Mouse (Mus musculus) spleen, adult 2 months (tissue): ENCODE results near the gene Tnf. TPM values are rescaled to one million over a fixed set of nuclear protein-coding genes. Genes with fewer than 3 reads are reported as not detected.

Experiments used
- DNase-seq, 2 experiments: peaks; one replicate each; pipeline versions ENCODE4 v3.0.0 to v3.0.0-alpha.2; 2012 to 2021; ENCODE audit warnings: low spot score in 2 of 2, low read depth in 1 of 2
- H3K27ac ChIP-seq: fragments of 200-500 bp; 2 replicates; pipeline ENCODE4 v1.5.1; 2012; ENCODE audit warnings: low read length, inconsistent platforms; ENCODE audit not compliant: insufficient read depth
- H3K27me3 ChIP-seq: fragments of 200-500 bp; 2 replicates; pipeline ENCODE4 v1.6.1; 2012; ENCODE audit warnings: mild to moderate bottlenecking, moderate library complexity, low read length, inconsistent platforms; ENCODE audit not compliant: control insufficient read depth, insufficient read depth
- H3K36me3 ChIP-seq: fragments of 200-500 bp; 2 replicates; pipeline ENCODE4 v1.6.1; 2012; ENCODE audit warnings: mild to moderate bottlenecking, low read length, inconsistent platforms; ENCODE audit not compliant: control insufficient read depth, insufficient read depth
- H3K4me1 ChIP-seq: fragments of 200-500 bp; 2 replicates; pipeline ENCODE4 v1.6.1; 2011; ENCODE audit warnings: inconsistent platforms; ENCODE audit not compliant: control insufficient read depth, insufficient read depth, insufficient read length
- H3K4me3 ChIP-seq: fragments of 200-500 bp; 2 replicates; pipeline ENCODE4 v1.5.1; 2011; ENCODE audit warnings: mild to moderate bottlenecking, inconsistent platforms; ENCODE audit not compliant: insufficient read depth, insufficient read length; ENCODE audit errors: extremely low read depth
- CTCF ChIP-seq: fragments of 200-500 bp; IDR thresholded peaks from 2 replicates; pipeline ENCODE4 v1.5.1; 2011; ENCODE audit warnings: mild to moderate bottlenecking, inconsistent platforms; ENCODE audit not compliant: insufficient read depth, insufficient read length, insufficient replicate concordance; ENCODE audit errors: extremely low read depth
- POLR2A ChIP-seq: fragments of 200-500 bp; IDR thresholded peaks from 2 replicates; pipeline ENCODE4 v1.6.1; 2011; ENCODE audit warnings: low read depth, low read length, inconsistent platforms
- WGBS: fragments of 180-500 bp; shearing (Covaris S2); methylation state at CpG from one replicate; pipeline ENCODE4 v1.1.7; 2018; 5-methylcytosine and 5-hydroxymethylcytosine counted together
- polyA plus RNA-seq: library from polyadenylated mRNA; depleted of rRNA; stranded (reverse); fragments of >200 nt; gene quantifications from 2 replicates; pipeline ENCODE4 v1.2.3, GENCODE M21; 2012

Gene Tnf
- polyA plus RNA-seq, 1 experiment, result 7.5 TPM

DNA sequence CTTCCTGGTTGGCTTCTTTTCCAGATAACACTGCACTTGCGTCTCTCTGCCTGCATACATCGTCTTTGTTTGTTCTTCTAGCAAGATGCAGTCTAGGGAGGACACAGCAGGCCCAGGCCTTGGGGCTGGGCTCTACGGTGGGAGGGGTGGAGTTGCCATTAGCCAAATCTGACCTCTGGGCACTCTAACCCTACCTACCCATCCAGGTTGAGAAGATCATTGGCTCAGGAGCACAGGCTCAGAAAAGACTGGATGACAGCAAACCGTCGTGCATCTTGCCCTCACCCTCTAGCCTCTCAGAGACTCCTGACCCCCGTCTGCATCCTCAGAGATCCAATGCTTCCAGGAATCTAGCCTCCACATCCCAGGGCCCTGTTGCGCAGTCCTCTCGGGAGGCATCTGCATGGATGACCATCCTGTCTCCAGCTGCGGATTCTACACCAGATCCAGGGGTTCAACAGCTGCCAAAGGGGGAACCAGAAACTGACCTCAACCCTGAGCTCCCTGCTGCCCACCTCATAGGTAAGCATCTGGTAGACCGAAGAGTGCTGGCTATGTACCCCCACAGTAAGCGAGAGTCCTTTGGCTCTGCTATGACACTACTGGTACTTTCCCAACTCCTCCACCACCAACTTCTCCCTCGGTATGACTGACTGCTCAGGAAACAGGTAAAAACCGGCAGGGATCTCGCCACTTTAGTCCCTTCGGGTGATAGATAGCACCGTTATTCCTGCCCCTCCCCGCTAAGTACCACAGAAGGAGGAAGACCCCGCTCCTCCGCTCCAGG, 6.8 kb downstream of the Tnf start:
- H3K36me3 ChIP-seq, result peaks cover 15% of the 10 kb centered on the region
- H3K4me1 ChIP-seq, result peaks cover 29% of the 10 kb centered on the region; the same call in 1 of the 2 replicates
- TF ChIP-seq POLR2A, result 0 out of 2 replicates have a peak, but pooled peaks have one; percentile 5
- no peak for TF ChIP-seq CTCF
- WGBS, result 18% methylated on average over 19 of the region's 19 CpGs
- H3K27ac ChIP-seq, result peak overlapping the region; percentile 100
- H3K27me3 ChIP-seq, result no peaks in the 10 kb centered on the region
- peak overlapping the region; percentile 92 for H3K4me3 ChIP-seq
- DNase-seq, result no peak

DNA sequence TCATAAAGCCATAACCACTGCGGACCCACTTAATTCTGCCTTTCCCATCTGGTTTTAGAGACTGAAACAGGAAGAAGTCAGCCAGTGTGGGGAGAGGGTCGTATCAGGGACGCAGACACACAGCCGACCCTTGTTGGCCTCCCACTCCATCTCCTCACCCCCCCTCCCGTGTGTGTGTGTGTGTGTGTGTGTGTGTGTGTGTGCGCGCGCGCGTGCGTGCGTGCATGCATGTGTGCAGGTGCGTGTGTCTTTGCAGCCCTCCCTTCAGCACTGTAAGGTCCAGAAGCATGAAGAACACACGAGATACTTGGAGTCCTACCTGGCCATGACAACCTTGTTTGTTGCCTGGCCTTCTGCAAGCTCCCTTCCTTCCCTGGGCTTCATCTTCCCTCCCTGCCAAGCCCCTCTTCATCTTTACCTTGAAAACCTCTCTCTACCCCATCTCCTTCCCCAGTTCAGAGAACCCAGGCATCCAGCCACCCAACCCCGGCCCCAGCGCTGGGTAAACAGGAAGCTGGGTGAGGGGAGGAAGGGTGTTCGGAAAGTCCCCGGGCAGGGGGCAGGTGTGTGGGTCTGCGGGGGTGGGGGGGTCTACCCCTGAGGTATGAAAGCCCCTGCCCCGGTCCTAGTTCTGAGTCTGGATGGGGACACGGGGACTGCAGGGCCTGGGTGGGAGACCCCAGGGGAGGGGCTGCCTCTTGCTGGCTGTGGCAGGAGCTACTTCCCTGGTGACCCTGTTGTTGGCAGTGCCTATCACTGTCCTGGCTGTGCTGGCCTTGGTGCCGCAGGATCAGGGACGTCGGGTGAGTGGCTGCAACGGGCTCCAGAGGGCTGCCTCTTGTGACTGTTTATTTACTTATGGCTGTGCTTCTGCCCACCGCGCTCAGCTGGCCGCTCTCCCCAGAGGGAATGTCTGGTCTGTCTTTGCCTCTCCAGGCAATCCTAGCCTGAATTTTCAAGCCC, 7.6 kb downstream of the Tnf start, which contains the start of gene Ltb:
Ltb (plus strand) TSS at position 559 of the 963 bp plus-strand sequence.
- H3K4me1 ChIP-seq, result peaks cover 33% of the 10 kb centered on the region; the same call in 1 of the 2 replicates
- peaks cover 13% of the 10 kb centered on the region for H3K36me3 ChIP-seq
- peak within 1 kb of the TSS; percentile 100 for H3K27ac ChIP-seq
- peak in 1 of 2 experiments; percentile 89 for DNase-seq
- TF ChIP-seq POLR2A, result peak; percentile 81
- TF ChIP-seq CTCF, result no peak
- peak within 1 kb of the TSS; percentile 92 for H3K4me3 ChIP-seq
- H3K27me3 ChIP-seq, result no peaks in the 10 kb centered on the region
- WGBS, result 10% methylated on average over 23 of the region's 28 CpGs

DNA sequence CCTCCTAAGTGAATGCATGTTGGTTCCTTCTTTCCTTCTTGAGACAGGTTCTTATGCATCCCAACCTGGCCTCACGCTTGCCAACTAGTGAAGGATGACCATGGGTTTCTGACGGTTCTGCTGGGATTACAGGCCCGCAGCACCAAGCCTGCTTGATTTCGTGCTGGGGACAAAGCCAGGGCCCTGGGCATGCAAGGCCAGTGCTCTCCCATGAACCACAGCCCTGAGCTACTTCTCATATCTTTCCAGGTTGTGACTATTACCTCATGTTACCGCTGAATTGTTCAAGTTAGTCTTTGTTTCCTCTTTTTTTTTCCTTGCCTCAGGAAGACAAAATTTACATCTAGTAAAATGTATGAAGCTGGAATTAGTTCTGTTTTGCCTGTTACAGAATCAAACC, 8.9 kb downstream of the Tnf start:
- 43% methylated on average over 5 of the region's 5 CpGs for WGBS
- no peak for DNase-seq
- H3K4me1 ChIP-seq, result peaks cover 43% of the 10 kb centered on the region; the same call in 1 of the 2 replicates
- H3K36me3 ChIP-seq, result peaks cover 13% of the 10 kb centered on the region
- no peaks in the 10 kb centered on the region for H3K27me3 ChIP-seq
- H3K4me3 ChIP-seq, result no peak overlapping the region
- H3K27ac ChIP-seq, result peak overlapping the region; percentile 100
- no peak for TF ChIP-seq POLR2A
- TF ChIP-seq CTCF, result no peak

DNA sequence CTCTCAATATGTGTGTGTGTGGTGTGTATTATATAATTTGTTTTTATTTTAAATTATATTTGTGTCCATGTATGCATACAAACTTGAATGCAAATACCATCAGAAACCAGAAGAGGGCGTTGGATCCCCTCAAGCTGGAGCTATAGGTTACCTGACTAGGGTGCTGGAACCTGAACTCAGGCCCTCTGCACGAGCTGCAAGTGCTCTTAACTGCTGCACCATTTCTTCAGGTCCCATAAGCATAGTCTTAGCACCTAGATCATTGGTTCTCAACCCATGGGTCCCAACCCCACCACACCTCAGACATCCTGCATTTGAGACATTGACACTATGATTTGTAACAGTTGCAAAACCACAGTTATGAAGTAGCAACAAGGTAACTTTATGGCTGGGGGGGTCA, 10.1 kb downstream of the Tnf start:
- 71% methylated on average over 2 of the region's 2 CpGs for WGBS
- Histone ChIP-seq H3K27me3 (no peaks in the 10 kb centered on the region), H3K36me3 (peaks cover 13% of the 10 kb centered on the region), H3K27ac (peak overlapping the region; percentile 24), H3K4me1 (peaks cover 45% of the 10 kb centered on the region; the same call in 1 of the 2 replicates), H3K4me3 (no peak overlapping the region)
- no peak for DNase-seq
- TF ChIP-seq CTCF, result peak; percentile 2; the same call in 1 of the 2 replicates
- no peak for TF ChIP-seq POLR2A

DNA sequence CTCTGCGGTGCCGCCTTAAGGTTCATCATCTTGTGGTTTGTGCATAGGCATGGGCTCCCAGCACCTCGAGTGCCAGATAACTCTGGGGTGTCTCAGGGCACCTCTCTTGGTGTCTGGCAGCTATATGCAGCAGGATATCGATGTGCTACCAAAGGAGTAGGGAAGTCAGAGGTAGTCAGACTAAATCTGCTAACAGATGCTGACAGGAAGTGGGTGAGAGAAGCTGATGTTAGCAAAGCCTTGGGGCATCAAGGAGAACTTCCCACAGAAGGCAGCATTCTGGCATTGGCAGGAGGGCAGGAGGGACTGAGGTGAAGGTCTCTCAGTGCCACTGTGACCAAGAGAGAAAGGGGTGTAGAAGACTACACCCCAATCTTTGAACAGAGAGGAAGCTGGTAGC, 11.7 kb downstream of the Tnf start:
- Histone ChIP-seq H3K27ac (peak overlapping the region; percentile 89), H3K4me1 (peaks cover 51% of the 10 kb centered on the region; the same call in 1 of the 2 replicates), H3K36me3 (peaks cover 1% of the 10 kb centered on the region; the same call in 1 of the 2 replicates), H3K27me3 (no peaks in the 10 kb centered on the region), H3K4me3 (no peak overlapping the region)
- peak in 1 of 2 experiments; percentile 55 for DNase-seq
- WGBS, result 11% methylated on average over 4 of the region's 4 CpGs
- TF ChIP-seq CTCF (no peak), POLR2A (peak; percentile 5)

DNA sequence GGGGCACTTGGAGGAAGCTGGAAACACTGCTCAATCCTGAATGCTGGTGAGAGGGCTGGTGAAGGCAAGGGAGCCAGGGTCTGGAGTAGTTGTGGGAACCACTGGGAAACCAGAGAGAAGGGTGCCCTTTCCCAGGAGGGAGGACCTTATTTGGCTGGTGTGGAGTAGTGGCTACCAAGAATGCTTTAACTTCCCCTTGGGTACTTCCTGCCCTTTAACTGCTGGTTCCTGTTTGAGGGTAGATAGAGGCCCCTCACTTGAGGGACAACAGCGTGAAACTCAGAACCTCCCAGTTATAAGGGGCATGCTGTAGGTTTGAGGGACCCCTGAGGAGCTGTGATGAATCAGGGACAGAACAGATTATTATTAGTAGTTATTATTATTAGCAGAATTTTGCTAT, 12.6 kb downstream of the Tnf start:
- TF ChIP-seq POLR2A (peak; percentile 34; the same call in 1 of the 2 replicates), CTCF (no peak)
- no peaks in the 10 kb centered on the region for H3K27me3 ChIP-seq
- H3K27ac ChIP-seq, result peak overlapping the region; percentile 89
- peak in 1 of 2 experiments; percentile 37 for DNase-seq
- no peak overlapping the region for H3K4me3 ChIP-seq
- no peaks in the 10 kb centered on the region for H3K36me3 ChIP-seq
- peaks cover 56% of the 10 kb centered on the region; the same call in 1 of the 2 replicates for H3K4me1 ChIP-seq
- 0% methylated on average over 1 of the region's 1 CpGs for WGBS
